In genomic region chr4:156202462-156202893, GRCm38 (mm10) we compare ENCODE assay signal across 8 mouse cellular contexts. TPM values are rescaled to one million over a fixed set of nuclear protein-coding genes. Genes with fewer than 3 reads are reported as not detected.
DNase-seq lines count a peak whose midpoint lies in the region; ATAC-seq and TF ChIP-seq lines count a peak whose summit lies in the region.

No protein-coding gene starts in this region.

- H3K4me1 ChIP-seq in lung, adult 2 months (ENCODE audit: control insufficient read depth, insufficient read depth, low read length), result peaks cover 7% of the 10 kb centered on the region
- 0 out of 2 replicates have a peak, but pooled peaks cover 2% of the 10 kb centered on the region for H3K4me1 ChIP-seq in intestine, postnatal 0 days (replicated peaks; ENCODE audit: control insufficient read depth, insufficient read depth, low read length)

- no peak for TF ChIP-seq POLR2A in lung, adult 2 months (IDR thresholded peaks at IDR 0.05; ENCODE audit: borderline replicate concordance, extremely low read depth, low read depth, low read length)
- TF ChIP-seq POLR2A in myocyte (IDR thresholded peaks at IDR 0.05; ENCODE audit: insufficient read length, low read depth), result no peak

- no peaks in the 10 kb centered on the region for H3K36me3 ChIP-seq in intestine, postnatal 0 days (ENCODE audit: control insufficient read depth, insufficient read depth)
- no peaks in the 10 kb centered on the region for H3K36me3 ChIP-seq in myocyte (ENCODE audit: control insufficient read depth, insufficient read depth)

- H3K4me3 ChIP-seq in lung, adult 2 months (replicated peaks; ENCODE audit: extremely low read depth, low read depth, low read length), result peak overlapping the region; percentile 52
- peak overlapping the region; percentile 49 for H3K4me3 ChIP-seq in intestine, postnatal 0 days (ENCODE audit: low read depth, low read length)
- H3K4me3 ChIP-seq in myocyte, result peak overlapping the region; percentile 33

- H3K27ac ChIP-seq in intestine, postnatal 0 days (ENCODE audit: low read depth, low read length), result 0 out of 2 replicates have a peak overlapping the region, but pooled peaks have one; percentile 17

- no peaks in the 10 kb centered on the region for H3K9me3 ChIP-seq in intestine, postnatal 0 days (ENCODE audit: control insufficient read depth)

- intact Hi-C loops in left cerebral cortex, postnatal 14 days (cut with DNase I), result no loop called here

- H3K9ac ChIP-seq in intestine, postnatal 0 days (ENCODE audit: low read depth, low read length), result no peak overlapping the region

- no peak overlapping the region for H3ac ChIP-seq in myocyte (ENCODE audit: control insufficient read depth, insufficient read length)

- H3K27me3 ChIP-seq in intestine, postnatal 0 days (replicated peaks; ENCODE audit: control insufficient read depth, insufficient read depth, low read length), result peaks cover 25% of the 10 kb centered on the region
- no peaks in the 10 kb centered on the region for H3K27me3 ChIP-seq in myocyte (ENCODE audit: control insufficient read depth, insufficient read depth, insufficient read length)

- ATAC-seq in erythroid progenitor cell, adult 5-6 weeks (replicated peaks; ENCODE audit: low FRiP score, poor library complexity, severe bottlenecking), result peak; percentile 74
- ATAC-seq in intestine, postnatal 0 days, result no peak

- no peaks in the 10 kb centered on the region for H3K79me2 ChIP-seq in myocyte (ENCODE audit: control insufficient read depth, insufficient read depth)

- DNase-seq in lung, adult 2 months, result no peak
- DNase-seq in lung, postnatal 14 days, result no peak
- no peak for DNase-seq in ovary, adult 18-20 months (ENCODE audit: low spot score)
- no peak for DNase-seq in left cerebral cortex, postnatal 14 days (ENCODE audit: low spot score in 2 of 2)
- no peak for DNase-seq in left cerebral cortex, adult 8-10 months (ENCODE audit: low spot score in 2 of 2)

- 39% methylated on average over 12 of the region's 12 CpGs for WGBS in lung, adult 2 months
- 37% methylated on average over 12 of the region's 12 CpGs for WGBS in intestine, postnatal 0 days

- H3K4me2 ChIP-seq in intestine, postnatal 0 days (replicated peaks; ENCODE audit: low read depth), result peak overlapping the region; percentile 77
- H3K4me2 ChIP-seq in myocyte (ENCODE audit: low read depth), result peak overlapping the region; percentile 87

- no peak for TF ChIP-seq CTCF in lung, adult 2 months (IDR thresholded peaks at IDR 0.05; ENCODE audit: insufficient read depth, low read length)
- TF ChIP-seq CTCF in intestine, postnatal 0 days (IDR thresholded peaks at IDR 0.05; ENCODE audit: low read depth), result no peak

TF ChIP-seq in myocyte, 11 proteins besides CTCF, POLR2A, EP300 and RAD21:
- no peak for TF ChIP-seq SRF (IDR thresholded peaks at IDR 0.05; ENCODE audit: control insufficient read depth, insufficient read length, low read depth)
- no peak for TF ChIP-seq CEBPB (IDR thresholded peaks at IDR 0.05; ENCODE audit: insufficient read depth, poor library complexity, severe bottlenecking)
- no peak for TF ChIP-seq MAX (IDR thresholded peaks at IDR 0.05; ENCODE audit: low read depth)
- TF ChIP-seq MYOG (IDR thresholded peaks at IDR 0.05; ENCODE audit: control insufficient read depth in 1 of 3, insufficient read depth in 1 of 3, insufficient read length in 2 of 3, low read depth in 2 of 3), result no peak
- TF ChIP-seq E2F4 (IDR thresholded peaks at IDR 0.05; ENCODE audit: insufficient read depth), result no peak
- TF ChIP-seq MYOD1 (IDR thresholded peaks at IDR 0.05; ENCODE audit: control insufficient read depth in 1 of 3, insufficient read length in 2 of 3, low read depth in 2 of 3), result no peak
- TF ChIP-seq REST (IDR thresholded peaks at IDR 0.05; ENCODE audit: insufficient read depth, insufficient read length), result no peak
- TF ChIP-seq TCF12 (IDR thresholded peaks at IDR 0.05; ENCODE audit: insufficient read depth, poor library complexity, severe bottlenecking), result no peak
- no peak for TF ChIP-seq TCF3 (IDR thresholded peaks at IDR 0.05; ENCODE audit: insufficient read length, low read depth)
- no peak for TF ChIP-seq POLR2AphosphoS2 (IDR thresholded peaks at IDR 0.05; ENCODE audit: insufficient read length, low read depth)
- TF ChIP-seq USF1 (IDR thresholded peaks at IDR 0.05; ENCODE audit: low read depth), result no peak

RNA-seq across cellular contexts. Expression of gene AW011738, which starts 0.6 kb away (rescaled TPM):
- 4.6 and 5.1 TPM in 2 replicates for polyA plus RNA-seq in lung, adult 2 months (2012; rRNA removed)
- total RNA-seq in erythroid progenitor cell, adult 5-6 weeks (2015; ENCODE audit: low replicate concordance), result 12.2 and 17.3 TPM in 2 replicates
- 13.1 and 16.0 TPM in 2 replicates for total RNA-seq in erythroid progenitor cell, adult 5-6 weeks (2017; ENCODE audit: low replicate concordance)
- polyA plus RNA-seq in intestine, postnatal 0 days (2015; fragmentation: Nextera tagmentation; extraction: Ambion mirVana), result 0.85 and 0.93 TPM in 2 replicates
- polyA plus RNA-seq in myocyte (2012; fragmentation: generic; extraction: Trizol), result 0.48 TPM
- 1 to 10 TPM; 4.0 to 5.0 TPM for total RNA-seq in left cerebral cortex, postnatal 14 days (2021)
- total RNA-seq in left cerebral cortex, adult 8-10 months (2022), result 1 to 10 TPM; 5.9 to 7.5 (median 7.0) TPM

RNA-seq across cellular contexts. Expression of gene Isg15, which starts 1.9 kb away (rescaled TPM):
- 8.1 and 12.2 TPM in 2 replicates for polyA plus RNA-seq in lung, adult 2 months (2012; rRNA removed)
- total RNA-seq in erythroid progenitor cell, adult 5-6 weeks (2015; ENCODE audit: low replicate concordance), result 32.8 and 101 TPM in 2 replicates
- 71.3 and 108 TPM in 2 replicates for total RNA-seq in erythroid progenitor cell, adult 5-6 weeks (2017; ENCODE audit: low replicate concordance)
- polyA plus RNA-seq in intestine, postnatal 0 days (2015; fragmentation: Nextera tagmentation; extraction: Ambion mirVana), result 36.0 and 40.5 TPM in 2 replicates
- 12.4 TPM for polyA plus RNA-seq in myocyte (2012; fragmentation: generic; extraction: Trizol)
- total RNA-seq in left cerebral cortex, postnatal 14 days (2021), result under 1 TPM in 1 of 2 experiments, not detected in 1; 0.66 TPM
- 1 to 10 TPM; 1.2 to 3.3 (median 2.4) TPM for total RNA-seq in left cerebral cortex, adult 8-10 months (2022)

RNA-seq across cellular contexts. Expression of gene Agrn, which starts 5.2 kb away (rescaled TPM):
- polyA plus RNA-seq in lung, adult 2 months (2012; rRNA removed), result 190 and 214 TPM in 2 replicates
- total RNA-seq in erythroid progenitor cell, adult 5-6 weeks (2015; ENCODE audit: low replicate concordance), result 107 and 119 TPM in 2 replicates
- total RNA-seq in erythroid progenitor cell, adult 5-6 weeks (2017; ENCODE audit: low replicate concordance), result 52.9 and 82.3 TPM in 2 replicates
- polyA plus RNA-seq in intestine, postnatal 0 days (2015; fragmentation: Nextera tagmentation; extraction: Ambion mirVana), result 15.1 and 17.7 TPM in 2 replicates
- polyA plus RNA-seq in myocyte (2012; fragmentation: generic; extraction: Trizol), result 22.7 TPM
- 100 to 1,000 TPM; 184 to 198 TPM for total RNA-seq in left cerebral cortex, postnatal 14 days (2021)
- total RNA-seq in left cerebral cortex, adult 8-10 months (2022), result 100 to 1,000 TPM; 117 to 126 (median 122) TPM

RNA-seq across cellular contexts. Expression of gene Perm1, which starts 13.2 kb away (rescaled TPM):
- polyA plus RNA-seq in lung, adult 2 months (2012; rRNA removed), result 2.0 and 6.0 TPM in 2 replicates
- total RNA-seq in erythroid progenitor cell, adult 5-6 weeks (2015; ENCODE audit: low replicate concordance), result 4.2 and 7.2 TPM in 2 replicates
- 3.2 and 5.9 TPM in 2 replicates for total RNA-seq in erythroid progenitor cell, adult 5-6 weeks (2017; ENCODE audit: low replicate concordance)
- 0.39 and 0.47 TPM in 2 replicates for polyA plus RNA-seq in intestine, postnatal 0 days (2015; fragmentation: Nextera tagmentation; extraction: Ambion mirVana)
- polyA plus RNA-seq in myocyte (2012; fragmentation: generic; extraction: Trizol), result 0.11 TPM
- total RNA-seq in left cerebral cortex, postnatal 14 days (2021), result under 1 TPM; 0.20 to 0.66 TPM
- total RNA-seq in left cerebral cortex, adult 8-10 months (2022), result under 1 TPM; 0.34 to 0.59 (median 0.51) TPM

RNA-seq across cellular contexts. Expression of gene Plekhn1, which starts 32.2 kb away (rescaled TPM):
- polyA plus RNA-seq in lung, adult 2 months (2012; rRNA removed), result 61.9 and 78.1 TPM in 2 replicates
- 36.9 and 45.8 TPM in 2 replicates for total RNA-seq in erythroid progenitor cell, adult 5-6 weeks (2015; ENCODE audit: low replicate concordance)
- total RNA-seq in erythroid progenitor cell, adult 5-6 weeks (2017; ENCODE audit: low replicate concordance), result 23.7 and 40.3 TPM in 2 replicates
- 8.3 and 8.6 TPM in 2 replicates for polyA plus RNA-seq in intestine, postnatal 0 days (2015; fragmentation: Nextera tagmentation; extraction: Ambion mirVana)
- polyA plus RNA-seq in myocyte (2012; fragmentation: generic; extraction: Trizol), result 10.6 TPM
- 10 to 100 TPM; 34.8 to 36.3 TPM for total RNA-seq in left cerebral cortex, postnatal 14 days (2021)
- 10 to 100 TPM; 33.2 to 40.5 (median 38.6) TPM for total RNA-seq in left cerebral cortex, adult 8-10 months (2022)

Comparison
In these comparisons a context has a peak if more than half of its experiments do, and no peak if none do; other contexts are left out.
1. RNA of gene Isg15, which starts 1.9 kb away (total RNA-seq): 32.8 to 108 TPM in erythroid progenitor cell, adult 5-6 weeks; 1.2 to 3.3 TPM in left cerebral cortex, adult 8-10 months and 0.66 TPM in left cerebral cortex, postnatal 14 days; every median in the first group is over 4 times any median in the second.
2. Peak in every context shown above with its lines, with median percentiles within 50 percentile points of each other: H3K4me3 ChIP-seq.